Mouse (Mus musculus) retina, postnatal 7 days (tissue): ENCODE measurements at regions not wholly inside any gene's neighbourhood (a gene's known extent, or its start where the extent isn't known, plus 50 kb on each side); places are given as distances from the start of the nearest gene placed in this dataset.

Experiments used
- DNase-seq: peaks from one replicate; pipeline ENCODE4 v3.0.0-alpha.2; 2012; ENCODE audit warnings: low read depth, low spot score

DNA sequence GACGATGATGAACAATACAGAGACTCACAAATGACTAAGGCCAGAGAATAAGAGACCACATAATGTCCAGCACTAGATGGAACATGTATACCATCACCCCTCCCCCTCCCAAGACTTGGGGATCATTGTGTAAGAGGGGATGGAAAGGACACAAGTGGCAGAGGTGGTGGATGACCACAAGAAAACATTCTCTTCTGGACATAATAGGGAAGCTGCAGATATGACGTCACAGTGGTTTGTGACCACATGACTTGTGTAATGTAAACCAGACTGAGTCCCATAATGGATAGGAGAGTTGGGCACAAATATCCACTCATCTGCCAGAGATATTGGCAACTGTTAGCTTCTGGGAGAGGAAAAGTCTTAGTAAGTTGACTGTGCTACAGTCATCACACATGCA lies 630.7 kb downstream of the Kcnj2 start:
- DNase-seq = no peak

DNA sequence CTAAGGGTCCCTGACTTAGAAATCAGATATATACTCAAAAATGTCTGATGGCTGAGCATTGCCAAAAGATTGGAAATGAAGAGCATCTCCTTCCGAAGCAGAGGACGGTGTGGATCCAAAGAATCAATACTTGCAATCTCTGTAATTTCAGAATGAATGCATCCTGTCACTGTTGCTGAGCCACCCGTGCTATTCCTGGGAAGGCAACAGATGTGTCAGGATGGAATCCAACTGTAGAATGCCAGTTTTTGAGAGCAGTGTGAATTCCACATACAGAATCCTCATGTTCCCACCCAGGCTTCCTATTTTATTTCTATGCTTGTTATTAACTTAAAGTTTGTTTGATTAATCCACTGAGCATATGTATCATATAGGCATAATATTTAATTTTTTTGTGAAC lies 633.9 kb downstream of the Kcnj2 start:
- DNase-seq = no peak

DNA sequence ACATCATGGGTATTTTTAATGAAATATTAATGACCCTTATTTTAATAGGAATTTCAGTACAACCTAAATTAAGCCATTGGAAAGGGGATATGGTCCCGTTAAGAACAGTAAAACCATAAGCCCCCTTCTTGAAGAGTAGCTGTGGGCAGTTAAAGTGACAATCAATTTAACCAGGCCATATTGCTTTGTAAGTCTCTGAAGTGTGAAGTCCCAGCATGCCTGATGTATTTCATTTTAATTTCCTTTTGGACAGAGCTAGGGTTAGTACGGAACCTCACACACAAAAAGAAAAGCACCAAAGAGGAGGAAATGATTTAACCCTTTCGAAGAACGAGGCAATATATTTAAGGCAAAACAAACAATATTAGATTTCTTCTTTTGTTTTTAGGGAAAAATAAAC lies 640.9 kb downstream of the Kcnj2 start:
- DNase-seq = no peak

DNA sequence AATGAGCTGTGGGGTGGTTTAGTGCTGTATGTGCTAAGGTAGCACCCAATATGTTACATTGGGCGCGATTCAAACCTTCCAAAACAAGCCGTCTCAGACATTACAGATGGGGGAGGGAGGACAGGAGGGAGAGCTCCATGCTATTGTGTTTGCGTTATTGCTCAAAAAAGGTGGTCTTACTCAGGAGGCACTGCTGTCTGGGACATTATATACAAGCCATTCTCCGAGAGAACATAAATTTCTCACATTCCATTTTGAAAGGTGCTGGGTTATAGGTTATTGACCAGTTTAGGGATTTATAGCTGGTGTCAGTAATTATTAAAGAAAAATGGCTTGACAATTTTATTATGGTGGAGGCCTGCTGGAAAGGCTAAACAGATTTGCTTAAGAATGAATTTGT lies 649.4 kb downstream of the Kcnj2 start:
- DNase-seq = no peak

DNA sequence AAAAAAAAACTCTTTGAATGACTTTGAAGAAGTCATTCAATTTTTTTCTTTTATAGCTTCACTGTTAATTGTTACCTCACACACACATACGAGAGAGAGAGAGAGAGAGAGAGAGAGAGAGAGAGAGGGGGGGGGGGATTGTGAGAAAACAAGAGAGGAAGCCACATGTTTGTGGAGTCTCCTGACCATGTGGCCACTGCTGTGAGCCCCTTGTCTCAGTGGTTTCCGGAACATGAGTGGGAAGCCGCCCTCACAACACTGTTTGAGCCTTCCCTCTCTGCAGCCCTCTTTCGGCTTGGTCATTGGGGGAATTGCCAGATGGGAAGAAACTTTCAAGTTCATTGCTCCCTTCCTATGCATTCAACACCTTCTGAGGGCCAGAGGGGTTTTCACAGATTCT lies 656.3 kb downstream of the Kcnj2 start:
- no peak for DNase-seq

DNA sequence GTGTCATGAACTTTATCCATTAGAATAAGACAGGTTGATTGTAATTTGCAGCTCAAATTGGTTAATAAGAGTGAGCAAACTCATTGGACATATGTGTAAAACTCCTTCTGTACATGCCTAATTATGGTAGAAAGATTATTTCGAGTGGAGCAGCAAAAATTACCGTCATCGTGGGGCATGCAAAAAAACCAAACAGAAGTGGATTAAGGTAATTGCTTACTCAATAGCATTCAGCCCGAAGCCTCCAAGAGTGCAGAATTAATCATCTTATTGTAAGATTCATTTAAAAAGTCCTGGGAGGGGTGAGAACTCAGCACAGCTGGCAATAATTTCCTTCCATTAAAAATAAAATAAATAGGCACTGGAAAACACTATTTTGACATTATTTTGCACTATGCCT lies 662.2 kb downstream of the Kcnj2 start:
- DNase-seq = no peak

DNA sequence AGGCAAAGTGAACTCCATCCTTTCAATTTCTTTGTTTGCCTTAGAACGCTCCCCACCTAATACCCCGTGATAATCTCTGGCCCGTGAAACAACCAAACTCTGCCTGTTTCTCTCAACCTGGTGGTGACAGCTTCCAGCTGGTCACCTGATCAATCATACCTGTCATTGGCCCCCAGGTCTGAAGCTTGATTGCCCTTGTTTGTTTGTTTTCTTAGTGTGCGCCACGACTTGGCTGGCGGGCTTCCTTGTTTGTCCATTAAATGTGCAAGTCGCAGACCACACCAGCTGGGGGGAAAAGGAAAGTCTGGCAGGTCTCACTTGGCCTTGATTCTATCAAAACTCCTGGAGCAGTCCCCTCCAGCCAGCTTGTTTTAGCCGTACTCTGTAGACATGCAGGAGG lies 666.1 kb downstream of the Kcnj2 start:
- DNase-seq = no peak

DNA sequence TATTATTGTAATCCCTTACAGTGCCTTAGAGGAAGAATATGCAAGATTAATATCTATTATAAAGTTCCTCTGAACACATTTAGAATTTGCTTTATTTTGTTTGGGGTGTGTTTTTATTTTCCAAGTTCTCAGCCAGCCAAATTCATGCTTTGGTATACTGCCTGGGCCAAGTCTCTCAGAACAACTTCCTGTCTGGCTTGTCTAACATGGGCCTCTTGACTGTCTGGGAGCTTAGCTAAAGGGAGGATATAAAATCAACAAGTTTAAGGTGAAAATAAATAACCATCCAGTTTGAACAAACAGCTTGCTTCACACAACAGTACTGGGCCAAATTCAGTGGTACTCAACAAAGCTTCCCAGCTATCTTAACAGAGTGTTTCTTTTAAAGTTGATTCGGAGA lies 669.5 kb downstream of the Kcnj2 start:
- DNase-seq = no peak

DNA sequence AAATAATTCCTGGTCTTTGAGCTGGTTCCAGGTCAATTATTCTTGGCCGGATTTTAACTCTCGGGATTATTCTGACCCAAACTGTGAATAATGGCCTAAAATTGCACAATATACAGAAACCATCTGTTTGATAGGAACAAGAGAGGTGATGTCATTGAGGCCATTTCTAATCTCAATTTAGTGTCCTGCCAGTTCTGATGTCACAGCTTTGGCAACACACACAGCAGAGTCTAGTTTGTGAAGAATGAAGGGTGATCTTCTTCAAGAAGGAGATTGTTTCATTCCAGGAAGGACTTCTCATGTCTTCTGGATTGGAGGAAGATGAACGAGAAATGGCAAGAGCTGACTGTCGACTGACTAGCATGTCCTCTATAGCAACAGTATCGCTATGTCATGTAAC lies 670.0 kb downstream of the Kcnj2 start:
- DNase-seq = no peak

DNA sequence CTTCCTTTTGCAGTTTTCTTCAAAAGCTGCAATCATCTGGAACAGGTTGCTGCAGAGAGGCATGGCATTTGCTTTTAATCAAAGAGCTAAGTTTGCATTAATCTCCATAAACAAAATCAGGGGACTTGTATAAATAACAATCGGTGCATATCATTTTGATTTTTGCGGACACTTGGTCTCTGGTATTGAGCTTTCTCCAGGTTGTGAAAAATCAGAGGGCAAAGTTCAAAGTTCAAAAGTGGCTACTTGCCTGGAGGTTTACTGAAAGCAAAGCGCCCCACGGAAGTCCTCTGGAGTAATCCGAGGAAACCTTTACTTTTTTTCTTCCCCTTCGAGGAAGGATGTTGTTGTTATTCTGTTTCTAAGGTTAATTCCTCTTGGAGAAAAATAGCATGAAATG lies 677.4 kb downstream of the Kcnj2 start:
- no peak for DNase-seq

DNA sequence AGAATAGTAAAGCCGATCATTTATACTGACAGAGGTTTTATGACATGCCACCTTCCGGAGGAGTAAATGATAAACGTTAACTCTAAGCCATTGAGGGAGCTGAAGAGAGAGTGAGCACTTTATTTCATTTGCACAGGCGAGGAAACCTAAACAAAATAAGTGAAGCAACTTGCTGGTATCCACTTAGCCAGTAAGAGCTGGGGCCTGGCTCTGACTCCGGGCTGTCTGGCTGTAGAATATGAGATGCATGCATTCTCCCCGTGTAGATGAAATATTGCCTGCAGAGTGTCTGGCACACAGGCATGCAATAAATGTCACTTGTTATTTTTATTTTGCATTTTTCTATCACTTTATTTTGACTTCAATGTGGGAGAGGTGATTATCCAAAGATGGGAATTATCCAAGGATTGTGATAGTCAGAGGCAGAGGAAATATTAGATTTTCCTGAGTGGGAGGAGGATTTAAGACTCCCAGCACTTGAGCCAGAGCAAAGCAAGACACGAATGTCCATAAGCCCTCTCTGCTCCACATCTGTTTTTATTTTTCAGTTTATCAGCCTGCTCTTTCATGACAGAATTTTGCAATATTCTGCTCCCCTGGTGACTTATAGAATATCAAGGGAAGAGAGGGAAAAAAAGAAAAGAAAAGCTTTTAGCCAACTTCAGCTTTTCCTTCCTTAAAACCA lies 681.4 kb downstream of the Kcnj2 start:
- no peak for DNase-seq

DNA sequence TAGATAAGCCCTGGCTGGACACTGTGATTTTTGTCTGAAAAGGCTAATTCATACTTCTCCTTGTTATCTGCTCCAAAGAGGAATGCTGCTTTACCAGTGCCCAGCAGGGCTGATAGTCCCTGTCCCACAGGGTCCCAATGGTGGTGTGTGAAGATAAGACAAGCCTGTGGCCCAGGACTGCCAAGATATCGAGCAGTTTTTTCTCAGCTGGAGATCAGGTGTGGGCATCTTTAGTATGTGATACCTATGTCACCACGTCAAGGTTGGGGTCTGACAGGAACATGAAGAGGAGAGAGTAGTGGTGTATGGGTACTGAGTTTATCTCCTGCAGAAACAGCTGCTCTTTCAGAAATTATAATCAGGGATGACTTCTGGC lies 682.0 kb downstream of the Kcnj2 start:
- DNase-seq = no peak

DNA sequence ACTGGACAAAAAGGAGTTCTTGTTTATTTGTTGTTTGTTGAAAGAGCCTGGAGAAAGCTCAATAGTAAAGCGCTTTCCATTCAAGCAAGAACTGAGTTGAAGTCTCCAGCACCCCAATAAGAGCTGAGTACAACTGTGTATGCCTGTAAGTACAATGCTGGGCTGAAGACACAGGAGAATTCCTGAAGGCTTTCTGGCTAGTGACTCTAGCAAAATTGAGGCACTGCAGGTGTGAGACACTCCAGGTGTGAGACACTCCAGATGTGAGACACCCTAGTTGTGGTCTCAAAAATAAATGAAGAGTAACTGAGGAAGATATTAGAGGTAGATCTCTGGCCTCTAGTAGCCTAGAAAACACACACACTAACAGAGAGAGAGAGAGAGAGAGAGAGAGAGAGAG lies 682.5 kb downstream of the Kcnj2 start:
- DNase-seq = no peak

DNA sequence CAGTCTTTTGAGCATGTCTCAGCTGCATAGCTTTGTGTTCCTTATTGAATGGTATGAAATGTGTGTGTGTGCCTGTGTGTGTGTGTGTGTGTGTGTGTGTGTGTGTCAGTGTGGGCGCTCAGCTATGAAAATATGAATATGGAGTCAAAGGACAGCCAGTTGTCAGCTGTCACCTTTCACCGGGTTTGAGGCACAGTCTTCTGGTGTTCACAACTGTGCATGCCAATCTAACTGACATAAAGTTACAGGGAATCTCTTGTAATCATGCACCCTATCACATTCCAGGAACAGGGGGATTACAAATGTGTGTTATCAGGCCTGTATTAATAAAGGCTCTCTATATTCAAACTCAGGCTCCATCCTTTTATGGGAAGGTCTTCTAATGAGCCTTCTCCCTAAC lies 688.8 kb downstream of the Kcnj2 start:
- DNase-seq = no peak

DNA sequence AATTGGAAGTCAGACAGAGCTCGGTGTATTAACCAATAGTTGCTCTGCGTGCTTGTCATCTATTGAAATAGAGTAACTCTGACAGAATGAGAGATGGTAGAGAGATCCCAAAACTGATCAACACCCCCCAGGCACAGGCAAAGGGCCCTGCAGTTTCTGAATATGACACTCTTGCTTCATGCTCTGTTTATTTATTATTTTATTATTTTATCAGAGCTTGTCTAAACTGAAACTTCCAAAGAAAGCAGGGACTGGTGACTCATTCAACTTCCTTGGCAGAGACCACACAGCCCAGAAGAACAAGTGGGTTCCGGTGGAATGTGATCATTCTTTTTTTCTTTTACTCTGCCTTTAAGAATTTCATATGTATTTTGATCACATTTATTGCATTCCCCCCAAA lies 697.1 kb downstream of the Kcnj2 start:
- no peak for DNase-seq

DNA sequence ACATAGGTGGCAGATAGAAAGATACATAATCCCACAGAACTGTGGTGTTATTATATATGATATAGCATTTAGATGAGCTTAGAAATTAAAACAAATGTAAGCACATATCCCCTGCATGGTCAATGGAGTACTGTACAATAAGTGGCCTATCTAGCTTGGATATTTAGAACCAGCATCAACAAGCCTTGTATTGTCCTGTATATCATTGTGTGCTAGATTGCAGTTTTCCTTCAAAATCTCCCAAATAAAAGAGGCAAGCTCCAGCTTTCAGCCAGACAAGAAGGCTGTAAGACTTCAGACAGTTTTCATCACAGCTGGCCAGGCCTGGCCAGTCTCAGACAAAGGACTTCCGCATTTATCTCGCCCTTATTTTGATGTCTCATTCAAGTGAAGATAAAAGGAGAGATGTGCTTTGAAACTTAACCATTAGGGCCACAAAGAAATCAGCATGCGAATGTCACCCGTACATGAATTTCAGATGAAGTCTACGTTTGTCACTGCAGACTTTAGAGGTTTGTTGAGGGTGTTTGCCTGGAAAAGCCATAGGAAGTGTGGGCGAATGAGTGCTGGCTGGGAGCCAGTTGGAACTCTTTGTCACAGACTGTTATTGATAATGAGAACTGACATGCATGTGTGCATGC lies 700.5 kb downstream of the Kcnj2 start:
- DNase-seq = no peak

DNA sequence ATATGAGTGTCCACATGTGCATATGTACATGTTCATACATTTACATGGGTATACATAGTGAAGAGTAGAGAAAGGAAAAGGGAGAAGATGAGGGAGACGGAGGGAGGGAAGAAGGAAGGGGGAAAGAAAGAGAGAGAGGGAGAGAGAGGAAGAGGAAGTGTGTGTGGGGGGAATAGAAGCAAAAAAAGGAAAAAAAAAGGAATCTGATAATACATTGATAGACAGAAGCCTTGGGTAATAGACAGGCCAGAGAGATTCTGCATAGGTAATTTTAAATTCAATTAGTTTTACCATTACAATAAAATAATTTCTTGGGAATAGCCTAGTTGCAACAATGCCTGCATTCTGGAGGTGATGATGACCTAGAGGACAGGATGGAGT lies 701.0 kb downstream of the Kcnj2 start:
- DNase-seq = no peak

DNA sequence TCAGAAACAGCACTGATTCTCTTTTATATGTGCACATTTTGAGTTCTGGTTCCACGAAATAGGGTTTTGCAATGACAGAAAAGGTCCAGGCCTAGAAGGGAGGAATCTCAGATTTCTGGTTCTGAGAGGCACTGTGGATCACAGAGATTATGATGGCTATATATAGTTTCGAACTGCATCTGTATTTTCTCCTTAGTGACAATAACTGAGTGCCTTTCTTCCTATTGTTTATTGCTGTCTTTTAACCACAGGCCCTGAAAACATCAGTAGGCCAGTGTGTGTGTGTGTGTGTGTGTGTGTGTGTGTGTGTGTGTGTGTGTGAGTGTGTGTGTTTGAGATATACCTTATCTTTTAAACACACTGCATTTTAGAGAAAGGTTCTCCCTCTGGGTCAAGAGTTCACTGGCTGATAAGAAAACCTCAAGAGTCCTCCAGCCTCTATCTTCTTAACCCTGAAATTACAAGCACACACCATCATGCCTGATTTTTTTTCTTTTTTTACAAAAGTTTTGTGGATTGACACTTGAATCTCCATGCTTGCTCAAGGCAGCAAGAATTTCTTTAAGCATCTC lies 708.2 kb downstream of the Kcnj2 start:
- DNase-seq = no peak

DNA sequence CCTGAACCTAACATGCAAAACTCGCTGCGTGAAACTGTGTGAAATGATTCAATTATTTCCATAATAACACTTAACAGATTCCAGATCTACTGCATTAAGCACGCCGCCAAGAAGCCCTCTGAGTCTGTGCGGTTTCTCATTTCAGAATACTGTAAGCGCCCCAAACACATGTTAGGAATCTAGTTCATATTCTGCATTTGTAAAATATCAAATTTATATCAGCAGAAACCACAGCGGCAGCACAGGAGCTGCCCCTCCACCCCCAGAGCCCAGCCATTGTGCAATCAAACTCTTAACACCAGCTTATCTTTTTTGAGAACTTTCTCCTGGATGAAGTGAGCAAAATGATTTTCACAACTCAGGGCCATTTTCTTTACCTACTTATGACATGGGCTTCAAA lies 715.4 kb downstream of the Kcnj2 start:
- DNase-seq = no peak

DNA sequence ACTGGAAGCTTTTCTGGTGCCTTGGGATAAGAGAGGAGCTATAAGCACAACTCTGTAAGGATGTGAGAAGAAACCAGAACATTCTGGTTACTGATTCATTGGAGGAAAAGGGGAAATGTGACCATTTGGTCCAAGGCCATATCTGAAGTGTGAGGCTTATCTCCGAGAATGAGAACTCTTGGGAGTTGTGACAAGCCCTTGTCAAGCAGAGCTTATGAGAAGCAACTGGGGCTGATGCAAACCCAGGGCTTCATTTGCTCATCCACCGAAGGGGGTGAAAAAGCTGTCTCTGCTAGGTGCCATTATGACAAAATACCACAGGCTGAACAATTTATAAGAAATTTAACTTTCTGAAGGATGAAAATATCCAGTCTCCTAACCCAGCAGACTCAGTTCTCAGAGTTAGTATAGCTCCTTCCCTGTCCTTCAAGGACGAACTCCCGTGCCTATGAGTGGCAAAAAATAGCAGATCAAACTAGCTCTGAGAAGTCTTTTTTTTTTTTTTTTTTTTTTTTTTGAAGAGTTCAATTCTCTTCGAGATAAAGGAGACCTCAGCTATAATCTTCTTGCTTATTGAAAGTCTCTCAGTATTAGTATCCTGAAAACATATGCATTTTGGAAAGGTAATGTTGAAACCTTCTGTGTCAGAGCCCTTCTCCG lies 725.4 kb downstream of the Kcnj2 start:
- no peak for DNase-seq

DNA sequence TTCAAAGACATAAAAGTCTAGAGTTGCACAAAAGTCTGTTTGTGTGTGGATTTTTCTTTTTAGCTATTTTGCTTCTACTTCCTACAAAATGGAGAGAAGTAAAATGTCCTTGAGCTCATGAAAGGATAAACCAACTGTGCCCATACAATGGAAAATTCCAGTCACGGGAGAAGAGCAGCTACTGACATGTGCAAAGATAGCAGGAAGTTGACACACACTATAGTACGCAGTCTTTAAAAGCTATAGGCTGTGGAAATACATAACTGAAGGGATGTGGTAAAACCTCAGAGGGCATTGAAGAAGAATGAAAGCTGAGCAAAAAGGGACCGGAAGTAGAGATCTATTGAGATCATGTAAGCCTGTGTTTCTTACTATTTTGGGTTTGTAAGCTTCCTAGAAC lies 735.1 kb downstream of the Kcnj2 start:
- no peak for DNase-seq

DNA sequence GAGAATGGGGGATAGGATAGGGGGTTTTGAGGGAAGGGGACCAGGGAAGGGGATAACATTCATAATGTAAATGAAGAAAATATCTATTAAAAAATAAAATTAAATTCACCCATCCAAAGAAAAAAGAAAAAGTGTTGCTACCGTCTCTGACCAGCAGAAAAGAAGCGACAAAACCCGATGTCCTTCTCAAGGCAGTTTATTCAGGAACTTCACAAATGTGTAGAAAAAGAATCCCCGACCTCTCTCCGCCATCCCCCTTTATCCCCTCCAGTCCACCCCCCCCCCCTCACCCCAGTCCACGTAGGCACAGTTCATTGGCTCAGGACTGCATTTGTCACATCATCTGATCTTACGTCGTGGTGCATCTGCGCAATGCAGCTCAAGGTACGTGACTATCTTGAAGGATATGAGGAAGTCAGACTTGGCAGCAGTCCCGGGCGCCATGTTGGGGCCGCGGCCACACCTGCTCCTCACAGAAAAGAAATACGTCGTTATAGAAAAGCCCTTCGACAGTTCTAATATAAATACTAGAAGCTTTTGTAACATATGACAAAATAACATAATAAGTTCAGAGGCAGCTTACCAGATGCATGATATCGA lies 750.3 kb downstream of the Kcnj2 start:
- DNase-seq = no peak

DNA sequence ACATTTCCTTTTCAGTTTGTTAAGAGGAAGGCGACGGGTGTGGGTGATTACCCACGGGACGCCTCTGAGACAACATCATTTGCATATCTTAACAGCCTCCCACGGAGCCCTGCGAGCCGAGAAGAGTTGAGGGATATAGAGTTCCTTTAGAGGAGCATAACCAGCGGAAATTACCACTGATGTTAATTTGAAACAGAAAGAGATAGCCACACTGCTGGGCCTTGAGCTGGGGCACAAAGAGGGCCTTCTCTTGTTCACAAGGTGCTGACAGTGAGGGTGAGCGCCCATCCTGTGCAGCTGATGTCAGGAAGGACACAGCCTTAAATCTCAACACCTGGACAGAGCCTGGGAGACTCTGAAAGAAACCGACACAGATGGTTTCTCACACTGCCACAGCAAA lies 752.2 kb downstream of the Kcnj2 start:
- no peak for DNase-seq
